Mouse (Mus musculus) intestine, postnatal 0 days (tissue): Measurements from ENCODE around the gene Piga. TPM values are rescaled to one million over a fixed set of nuclear protein-coding genes. Genes with fewer than 3 reads are reported as not detected.

ENCODE experiments used
- ATAC-seq: fragments of 200-750 bp; cut with Nextera tagmentation; 2 replicates; pipeline ENCODE4 v1.8.0; 2017; ENCODE audit warnings: mild to moderate bottlenecking, moderate TSS enrichment, moderate library complexity
- H3K27ac ChIP-seq: fragments of 300-500 bp; sonication (generic); 2 replicates; pipeline ENCODE4 v1.5.1; 2014; ENCODE audit warnings: mild to moderate bottlenecking, low read depth, low read length, moderate library complexity
- H3K27me3 ChIP-seq: fragments of 300-500 bp; sonication (generic); replicated peaks from 2 replicates; pipeline ENCODE4 v1.6.1; 2014; ENCODE audit warnings: low read length, mixed read lengths; ENCODE audit not compliant: control insufficient read depth, insufficient read depth
- H3K36me3 ChIP-seq: fragments of 300-500 bp; sonication (generic); 2 replicates; pipeline ENCODE4 v1.6.1; 2014; ENCODE audit warnings: mild to moderate bottlenecking, moderate library complexity; ENCODE audit not compliant: control insufficient read depth, insufficient read depth
- H3K4me1 ChIP-seq: fragments of 300-500 bp; sonication (generic); replicated peaks from 2 replicates; pipeline ENCODE4 v1.6.1; 2014; ENCODE audit warnings: antibody characterized with exemption, low read length, mixed read lengths; ENCODE audit not compliant: control insufficient read depth, insufficient read depth
- H3K4me2 ChIP-seq: fragments of 300-500 bp; sonication (generic); replicated peaks from 2 replicates; pipeline ENCODE4 v1.6.1; 2014; ENCODE audit warnings: low read depth, mild to moderate bottlenecking, moderate library complexity
- H3K4me3 ChIP-seq: fragments of 300-500 bp; sonication (generic); 2 replicates; pipeline ENCODE4 v1.5.1; 2014; ENCODE audit warnings: low read depth, low read length
- H3K9ac ChIP-seq: fragments of 300-500 bp; sonication (generic); 2 replicates; pipeline ENCODE4 v1.6.1; 2014; ENCODE audit warnings: mild to moderate bottlenecking, low read depth, low read length
- H3K9me3 ChIP-seq: fragments of 300-500 bp; sonication (generic); 2 replicates; pipeline ENCODE4 v1.6.1; 2016; ENCODE audit warnings: mixed run types; ENCODE audit not compliant: control insufficient read depth
- CTCF ChIP-seq: sonication (generic); IDR thresholded peaks from 2 replicates; pipeline ENCODE4 v1.5.1; 2016; ENCODE audit warnings: low read depth, mild to moderate bottlenecking, control low read depth, antibody characterized with exemption, moderate library complexity
- WGBS: fragments of 180-500 bp; shearing (Covaris S2); extraction: QIAGEN DNeasy Blood & Tissue Kit; methylation state at CpG from one replicate; pipeline ENCODE4 v1.1.7; 2014; 5-methylcytosine and 5-hydroxymethylcytosine counted together
- polyA plus RNA-seq: library from polyadenylated mRNA; unstranded; fragments of >200 nt; fragmentation: Nextera tagmentation; extraction: Ambion mirVana; gene quantifications from 2 replicates; pipeline ENCODE4 v1.2.1, GENCODE M21; 2015

Piga gene
- polyA plus RNA-seq, 1 experiment from 2014 or later = 8.2 TPM

DNA sequence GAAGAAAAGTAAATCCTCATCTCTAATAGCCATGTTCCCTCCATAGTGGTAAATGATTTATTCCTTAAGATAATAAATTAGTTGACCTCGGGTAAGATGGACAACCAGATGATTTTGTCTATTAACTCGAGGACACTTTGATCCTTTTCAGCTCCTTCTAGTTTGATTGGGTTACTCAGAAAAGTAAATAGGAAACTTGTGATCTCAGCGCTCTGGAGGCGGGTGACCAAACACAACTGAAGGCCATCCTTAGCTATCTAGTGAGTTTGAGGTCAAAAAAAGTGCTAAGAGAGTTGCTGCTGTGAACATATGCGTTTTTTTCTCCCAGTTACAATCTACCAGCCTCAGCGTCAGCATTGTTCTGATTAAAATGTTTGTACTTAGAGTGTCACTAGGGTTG is 11.0 kb downstream of the Piga start:
- H3K4me3 ChIP-seq = no peak overlapping the region
- H3K4me1 ChIP-seq = no peaks in the 10 kb centered on the region
- H3K27ac ChIP-seq = peak overlapping the region; percentile 46
- no peak overlapping the region for H3K9ac ChIP-seq
- H3K27me3 ChIP-seq = no peaks in the 10 kb centered on the region
- no peak for TF ChIP-seq CTCF
- ATAC-seq = 0 out of 2 replicates have a peak, but pooled peaks have one; percentile 26
- H3K36me3 ChIP-seq = peaks cover 5% of the 10 kb centered on the region; the same call in 1 of the 2 replicates
- H3K4me2 ChIP-seq = no peak overlapping the region
- WGBS = 57% methylated on average over 6 of the region's 6 CpGs
- H3K9me3 ChIP-seq = no peaks in the 10 kb centered on the region

DNA sequence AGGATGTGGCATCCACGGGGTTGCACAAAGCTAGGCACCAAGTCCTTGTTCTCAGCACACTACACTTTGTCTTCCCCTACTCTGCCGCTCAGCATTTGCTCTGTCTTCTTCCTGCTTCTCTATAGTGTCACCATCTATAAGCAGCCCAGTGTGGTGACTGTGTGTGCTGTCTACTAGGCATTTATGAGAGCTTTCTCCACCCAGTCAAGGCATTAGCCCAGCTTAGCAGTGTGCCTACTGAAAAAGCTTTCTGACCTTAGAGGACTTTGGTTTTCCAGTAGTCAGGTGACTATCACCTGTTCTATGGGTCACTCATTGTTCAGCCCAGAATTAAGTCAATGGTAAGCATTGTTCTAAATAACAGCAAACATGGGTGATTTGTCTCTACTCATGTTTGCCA is 11.5 kb downstream of the Piga start:
- no peak for TF ChIP-seq CTCF
- peak; percentile 76 for ATAC-seq

DNA sequence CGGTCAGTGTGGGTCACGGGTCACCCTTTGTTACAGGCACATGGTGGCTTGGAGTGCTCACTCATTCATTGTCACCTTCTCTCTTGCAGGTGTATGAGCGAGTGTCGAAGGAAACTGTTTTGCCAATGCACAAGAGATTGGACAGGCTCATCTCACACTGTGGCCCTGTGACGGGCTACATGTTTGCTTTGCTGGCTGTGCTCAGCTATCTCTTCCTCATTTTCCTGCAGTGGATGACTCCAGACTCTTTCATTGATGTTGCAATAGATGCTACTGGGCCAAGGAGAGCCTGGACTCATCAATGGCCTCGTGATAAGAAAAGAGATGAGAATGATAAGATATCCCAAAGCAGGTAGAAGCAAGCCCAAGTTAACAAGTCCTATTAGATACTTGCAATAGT is 12.0 kb downstream of the Piga start:
- no peaks in the 10 kb centered on the region for H3K27me3 ChIP-seq
- no peak overlapping the region for H3K4me3 ChIP-seq
- H3K9me3 ChIP-seq = no peaks in the 10 kb centered on the region
- no peak overlapping the region for H3K9ac ChIP-seq
- H3K4me1 ChIP-seq = no peaks in the 10 kb centered on the region
- peak overlapping the region; percentile 35 for H3K27ac ChIP-seq
- TF ChIP-seq CTCF = no peak
- peak; percentile 31 for ATAC-seq
- H3K36me3 ChIP-seq = peaks cover 5% of the 10 kb centered on the region; the same call in 1 of the 2 replicates
- no peak overlapping the region for H3K4me2 ChIP-seq
- WGBS = 66% methylated on average over 6 of the region's 6 CpGs

More for the DNA sequence above, 11.5 kb downstream of the Piga start:
- 59% methylated on average over 2 of the region's 2 CpGs for WGBS
- Histone ChIP-seq H3K4me3 (no peak overlapping the region), H3K4me2 (no peak overlapping the region), H3K9ac (no peak overlapping the region), H3K36me3 (peaks cover 5% of the 10 kb centered on the region; the same call in 1 of the 2 replicates), H3K9me3 (no peaks in the 10 kb centered on the region), H3K4me1 (no peaks in the 10 kb centered on the region), H3K27ac (peak overlapping the region; percentile 46), H3K27me3 (no peaks in the 10 kb centered on the region)

DNA sequence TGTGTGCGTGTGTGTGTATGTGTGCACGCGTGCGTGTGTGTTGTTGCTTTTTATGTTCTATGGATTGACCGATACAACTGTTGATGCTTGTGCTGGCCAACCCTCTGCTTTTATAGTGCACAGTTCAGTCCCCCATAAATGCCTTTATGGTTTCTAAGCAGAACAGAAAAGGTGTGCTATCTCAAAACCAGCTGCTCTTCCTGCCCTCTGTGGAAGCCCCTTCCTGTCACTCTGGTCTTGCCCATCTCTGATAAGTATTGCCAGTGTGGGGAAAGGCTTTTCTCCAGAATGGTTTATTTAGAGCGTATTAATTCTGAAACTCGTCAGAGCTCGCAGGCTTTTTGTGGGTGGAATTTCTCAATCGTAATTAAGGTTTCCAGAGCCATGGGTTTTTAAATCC is 13.1 kb downstream of the Piga start:
- no peak for ATAC-seq

DNA sequence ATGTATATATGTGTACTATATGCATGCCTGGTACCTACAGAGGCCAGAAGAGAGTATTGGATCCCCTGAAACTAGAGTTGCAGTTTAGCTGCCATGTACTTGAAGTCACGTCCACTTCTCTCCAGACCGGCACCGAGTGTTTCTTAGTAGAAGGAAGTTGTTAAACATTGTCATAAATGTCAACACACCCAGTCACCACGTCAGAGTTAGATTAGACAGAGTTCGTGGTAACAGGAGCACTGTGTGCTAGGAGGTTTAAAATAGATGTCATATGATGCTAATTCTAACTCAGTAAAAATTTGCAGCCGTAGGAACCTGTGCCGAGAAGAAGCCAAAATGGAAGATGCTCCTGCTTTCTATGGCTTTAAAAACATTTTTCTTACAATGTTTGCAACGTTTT is 17.1 kb downstream of the Piga start, which contains the start of gene Asb11:
TSS of gene Asb11 (plus strand) at position 286 of the 400 bp plus-strand sequence.
- H3K27me3 ChIP-seq = no peaks in the 10 kb centered on the region
- H3K9me3 ChIP-seq = no peaks in the 10 kb centered on the region

More for the DNA sequence above, 13.1 kb downstream of the Piga start:
- H3K27me3 ChIP-seq = no peaks in the 10 kb centered on the region
- no peak overlapping the region for H3K9ac ChIP-seq
- no peak for TF ChIP-seq CTCF
- H3K4me3 ChIP-seq = no peak overlapping the region
- WGBS = 93% methylated on average over 9 of the region's 9 CpGs
- H3K36me3 ChIP-seq = peaks cover 5% of the 10 kb centered on the region; the same call in 1 of the 2 replicates
- no peak overlapping the region for H3K27ac ChIP-seq
- H3K4me2 ChIP-seq = no peak overlapping the region
- no peaks in the 10 kb centered on the region for H3K9me3 ChIP-seq
- H3K4me1 ChIP-seq = no peaks in the 10 kb centered on the region

DNA sequence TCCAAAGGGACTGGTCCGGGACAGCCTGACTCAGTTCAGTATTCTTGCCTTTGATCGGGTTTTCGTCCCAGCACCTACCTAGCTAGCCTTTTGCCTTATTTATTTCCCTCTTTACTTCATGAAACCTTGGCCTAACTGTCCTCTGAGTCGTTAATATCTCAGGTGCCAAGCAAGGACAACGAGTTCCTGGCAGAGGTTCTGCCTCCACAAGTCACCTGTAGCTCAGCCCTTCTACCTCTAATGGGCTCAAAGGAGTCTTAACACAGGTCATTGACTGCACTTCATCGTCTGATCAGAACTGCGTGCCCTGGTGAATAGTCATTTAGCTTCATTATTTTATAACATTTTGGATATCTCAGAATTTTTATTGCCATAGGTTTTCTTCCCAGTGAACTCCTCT is 19.9 kb downstream of the Piga start:
- WGBS = 80% methylated on average over 7 of the region's 7 CpGs

More for the DNA sequence above, 17.1 kb downstream of the Piga start, which contains the start of gene Asb11:
- Histone ChIP-seq H3K4me3 (no peak within 1 kb of the TSS), H3K4me2 (0 out of 2 replicates have a peak within 1 kb of the TSS, but pooled peaks have one; percentile 6), H3K36me3 (peaks cover 5% of the 10 kb centered on the region; the same call in 1 of the 2 replicates), H3K4me1 (no peaks in the 10 kb centered on the region), H3K9ac (no peak within 1 kb of the TSS), H3K27ac (no peak within 1 kb of the TSS)
- 45% methylated on average over 8 of the region's 8 CpGs for WGBS
- ATAC-seq = peak; percentile 84
- no peak for TF ChIP-seq CTCF

More for the DNA sequence above, 19.9 kb downstream of the Piga start:
- no peaks in the 10 kb centered on the region for H3K27me3 ChIP-seq
- H3K9ac ChIP-seq = no peak overlapping the region
- no peak overlapping the region for H3K27ac ChIP-seq
- H3K4me2 ChIP-seq = no peak overlapping the region
- H3K4me1 ChIP-seq = no peaks in the 10 kb centered on the region
- no peak for ATAC-seq
- TF ChIP-seq CTCF = no peak
- no peaks in the 10 kb centered on the region for H3K9me3 ChIP-seq
- H3K36me3 ChIP-seq = no peaks in the 10 kb centered on the region
- no peak overlapping the region for H3K4me3 ChIP-seq
